Mouse (Mus musculus) yolk sac, embryonic 10.5 days (tissue): ENCODE measurements around the gene Usp16.
"Not testable (repeated sequence)": the region's sequence is repeated elsewhere in the genome, so short reads cannot be mapped to it uniquely, and the experiment has no call there.

Experiments
- DNase-seq: peaks from one replicate; pipeline ENCODE4 v3.0.0-alpha.2; 2017; ENCODE audit warnings: low spot score

Usp16 gene

DNA sequence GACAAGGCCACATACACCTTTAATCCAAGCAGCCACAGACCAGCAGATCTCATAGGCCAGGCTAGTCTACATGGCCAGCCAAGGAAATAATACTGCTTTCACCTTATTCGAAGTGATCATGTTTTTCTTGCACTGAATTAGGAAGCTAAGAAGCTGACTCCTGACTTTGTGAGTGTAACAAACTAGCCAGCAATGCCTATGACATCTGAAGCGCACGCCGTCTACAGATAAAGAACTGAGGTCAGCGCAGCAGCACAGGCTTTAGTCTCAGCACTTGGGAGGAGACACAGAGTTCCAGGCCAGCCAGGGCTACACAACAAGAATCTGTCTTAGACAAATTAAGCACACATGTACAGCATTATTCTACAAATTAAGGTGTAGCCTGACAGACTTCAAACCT, 32.2 kb downstream of the Usp16 start:
- no peak for DNase-seq

DNA sequence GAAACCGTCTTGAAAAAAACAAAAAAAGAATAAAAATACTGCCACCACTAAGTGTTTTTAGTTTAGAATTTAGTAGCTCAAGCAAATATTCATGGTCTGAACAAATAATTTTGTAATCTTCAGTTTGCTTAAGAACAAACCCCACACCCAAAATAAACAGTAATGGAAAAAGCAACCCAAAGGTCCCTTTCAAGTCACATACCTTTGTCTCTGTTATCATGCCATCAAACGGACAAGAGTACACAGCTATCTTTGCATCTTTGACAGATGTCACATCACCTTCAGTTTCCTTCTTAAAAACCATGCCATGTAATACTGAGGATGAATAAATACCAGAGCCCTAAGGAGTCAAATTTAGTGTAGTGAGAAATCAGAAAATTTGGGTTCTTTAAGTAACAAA, 34.1 kb downstream of the Usp16 start:
- no peak for DNase-seq

DNA sequence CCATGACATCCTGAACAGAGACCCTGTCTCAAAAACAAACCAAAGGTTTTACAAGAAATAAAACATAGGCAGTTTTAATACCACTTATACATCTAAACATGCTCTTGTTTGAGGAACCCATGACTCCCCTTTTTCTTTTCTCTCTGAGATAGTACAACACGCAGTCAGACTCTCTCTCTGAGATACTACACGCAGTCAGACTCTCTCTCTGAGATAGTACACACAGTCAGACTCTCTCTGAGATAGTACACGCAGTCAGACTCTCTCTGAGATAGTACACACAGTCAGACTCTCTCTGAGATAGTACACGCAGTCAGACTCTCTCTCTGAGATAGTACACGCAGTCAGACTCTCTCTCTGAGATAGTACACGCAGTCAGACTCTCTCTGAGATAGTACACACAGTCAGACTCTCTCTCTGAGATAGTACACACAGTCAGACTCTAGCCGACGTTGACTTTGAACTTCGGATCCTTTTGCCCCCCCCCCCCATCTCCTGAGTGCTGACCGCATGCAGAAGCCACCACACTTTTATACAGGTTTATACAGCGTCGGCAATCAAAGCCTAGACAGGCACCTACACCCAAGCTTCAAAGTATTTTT, 37.8 kb downstream of the Usp16 start:
- not testable (repeated sequence) for DNase-seq

DNA sequence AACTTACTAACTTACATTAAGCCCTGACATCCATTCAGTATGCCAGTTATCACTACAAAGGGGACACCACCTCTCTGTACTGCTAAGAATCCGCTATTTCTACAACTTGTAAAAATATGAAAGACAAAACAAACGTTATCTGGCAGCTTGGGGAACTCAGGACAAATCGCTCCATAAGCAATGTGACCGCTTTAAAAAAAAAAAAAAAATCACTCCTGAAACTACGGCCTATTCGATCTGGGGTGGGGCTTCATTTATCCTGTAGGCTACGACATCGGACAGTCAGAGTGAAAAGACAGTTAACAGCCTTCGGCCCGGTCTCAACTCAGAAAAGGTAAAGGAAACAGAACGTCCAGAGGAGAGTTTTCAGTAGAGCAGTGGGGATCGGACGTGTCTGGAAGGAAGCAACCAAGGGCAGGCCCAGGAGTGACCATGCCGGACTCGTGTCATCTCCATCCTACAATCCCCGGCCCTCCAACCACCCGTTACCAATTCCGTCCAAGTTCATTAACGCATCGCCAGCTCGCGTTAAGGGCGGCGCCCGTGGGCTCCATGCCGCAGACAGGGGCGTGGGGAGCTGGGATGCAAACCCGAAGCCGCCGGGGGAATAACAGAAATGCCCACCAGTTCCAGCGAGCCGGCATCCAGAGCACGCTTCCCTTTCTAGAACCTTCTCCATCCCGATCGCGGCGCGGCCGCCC, 40.6 kb downstream of the Usp16 start:
- DNase-seq = no peak

DNA sequence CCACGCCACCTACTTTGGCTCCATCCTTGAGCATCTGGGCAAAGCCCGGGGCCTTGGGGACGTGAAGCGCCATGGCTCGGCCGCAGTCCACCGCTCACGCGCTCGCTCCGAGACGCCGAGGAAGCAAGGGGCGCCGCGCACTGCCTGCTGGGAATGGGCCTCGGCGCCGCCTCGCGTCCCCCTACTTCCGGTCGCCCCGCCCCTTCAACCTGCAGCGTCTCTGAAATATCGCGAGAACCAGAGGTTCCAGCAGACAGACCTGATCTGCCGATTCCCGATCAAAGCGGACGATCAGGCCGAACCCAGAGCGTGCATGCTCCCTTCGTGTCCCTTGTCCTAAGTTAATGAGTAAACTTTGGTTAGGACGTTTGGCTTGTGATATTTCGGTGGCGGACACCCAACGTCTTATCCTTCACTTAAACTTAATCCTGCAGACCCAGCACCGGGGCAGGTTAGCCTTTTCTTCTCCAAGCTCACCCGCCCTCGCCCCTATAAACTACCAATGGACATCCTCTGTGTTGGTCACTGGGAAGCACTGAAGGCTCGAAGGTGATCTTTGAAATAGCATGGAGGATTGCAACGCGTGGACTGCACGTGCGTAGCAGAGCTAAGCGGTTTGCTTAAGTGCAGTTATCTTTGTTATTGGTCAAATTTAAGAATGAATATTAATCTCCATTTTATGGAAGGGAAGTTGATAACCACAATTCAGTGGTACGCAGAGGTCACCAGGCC, 41.4 kb downstream of the Usp16 start, which contains the start of gene Cct8:
Cct8 (minus strand) TSS at position 158 of the 732 bp plus-strand sequence.
- DNase-seq = peak; percentile 96

DNA sequence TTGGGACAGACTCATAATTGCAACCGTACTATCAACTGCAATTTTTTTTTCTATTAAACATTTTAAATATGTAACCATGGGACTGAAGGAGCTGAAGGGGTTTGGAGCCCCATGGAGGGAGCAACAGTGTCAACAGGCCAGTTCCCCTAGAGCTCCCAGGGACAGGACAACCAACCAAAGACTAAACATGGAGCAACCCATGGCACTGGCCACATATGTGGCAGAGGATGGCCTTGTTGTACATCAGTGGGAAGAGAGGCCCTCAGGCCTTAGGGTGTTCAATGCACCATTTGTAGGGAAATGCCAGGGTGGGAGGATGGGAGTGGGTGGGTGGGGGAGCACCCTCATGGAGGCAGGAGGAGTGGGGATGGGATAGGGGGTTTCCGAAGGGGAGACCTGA, 42.2 kb downstream of the Usp16 start:
- DNase-seq = no peak

DNA sequence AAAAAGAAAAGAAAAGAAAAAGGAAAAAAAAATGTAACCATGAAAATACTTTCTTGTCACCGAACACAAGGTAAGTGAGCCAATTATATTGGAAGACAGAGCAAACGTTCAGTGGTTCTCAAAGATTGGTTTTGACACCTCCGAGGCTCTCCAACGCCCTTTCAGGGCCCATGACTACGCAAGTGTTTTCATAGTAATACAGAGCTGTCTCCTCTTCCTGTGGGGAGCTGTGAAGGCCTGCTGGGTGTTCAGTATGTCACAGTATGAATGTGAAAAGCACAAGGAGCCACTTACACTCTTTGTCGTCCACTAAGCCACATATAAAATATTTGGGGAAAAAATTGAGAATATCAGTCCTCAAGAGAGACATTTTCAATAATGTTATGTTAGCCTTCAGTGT, 42.7 kb downstream of the Usp16 start:
- no peak for DNase-seq

DNA sequence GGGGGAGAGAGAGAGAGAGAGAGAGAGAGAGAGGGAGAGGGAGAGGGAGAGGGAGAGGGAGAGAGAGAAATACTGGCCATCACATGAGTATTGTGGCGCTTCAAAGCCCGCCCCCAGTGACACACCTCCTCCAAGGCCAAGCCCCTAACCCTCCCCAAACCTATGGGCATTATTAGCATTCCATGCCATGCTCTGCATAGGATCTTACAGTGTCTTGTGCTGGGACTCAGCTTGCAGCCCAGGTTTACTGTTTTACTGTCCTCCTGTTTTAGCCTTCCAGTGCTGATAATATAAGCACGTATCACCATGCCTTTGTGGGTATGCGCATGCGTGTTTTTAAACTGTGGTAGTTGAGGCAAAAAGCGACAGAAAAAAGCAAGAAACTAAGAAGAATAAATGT, 45.1 kb downstream of the Usp16 start:
- no peak for DNase-seq

DNA sequence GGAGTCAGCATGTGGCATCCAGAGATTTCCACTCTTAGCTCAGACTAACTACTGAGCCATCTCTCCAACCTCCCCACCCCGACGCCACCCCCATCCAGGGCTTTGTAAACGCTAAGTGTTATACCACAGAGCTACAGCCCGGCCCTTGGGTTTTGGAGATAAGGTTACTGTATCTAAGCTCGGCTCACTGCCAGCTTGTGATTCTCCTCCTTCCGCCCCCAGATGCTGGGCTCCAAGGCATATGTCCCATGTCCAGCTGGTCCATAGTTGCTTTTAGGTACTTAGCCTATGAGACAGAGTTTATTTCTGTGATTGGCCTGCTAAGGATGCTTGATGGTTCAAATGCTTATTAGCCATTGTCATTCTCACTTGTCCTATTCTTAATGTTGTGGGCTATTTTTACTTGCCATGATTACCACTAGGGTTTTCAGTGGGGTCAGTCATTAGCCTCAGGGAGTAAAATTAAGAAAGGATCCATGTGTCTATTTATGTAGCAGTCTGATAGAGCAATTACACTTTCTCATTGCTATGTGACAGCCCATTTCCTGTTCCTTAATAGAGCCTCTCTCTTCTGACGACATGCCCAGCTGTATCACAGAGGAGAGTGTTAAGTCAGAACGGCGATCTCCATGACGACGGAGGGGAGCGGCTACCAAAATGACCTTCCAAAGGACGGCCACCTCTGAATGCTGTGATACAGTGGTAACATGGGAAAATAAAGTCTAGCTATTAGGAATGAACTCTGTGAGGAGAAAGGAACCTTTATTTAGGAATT, 47.0 kb downstream of the Usp16 start:
- no peak for DNase-seq

DNA sequence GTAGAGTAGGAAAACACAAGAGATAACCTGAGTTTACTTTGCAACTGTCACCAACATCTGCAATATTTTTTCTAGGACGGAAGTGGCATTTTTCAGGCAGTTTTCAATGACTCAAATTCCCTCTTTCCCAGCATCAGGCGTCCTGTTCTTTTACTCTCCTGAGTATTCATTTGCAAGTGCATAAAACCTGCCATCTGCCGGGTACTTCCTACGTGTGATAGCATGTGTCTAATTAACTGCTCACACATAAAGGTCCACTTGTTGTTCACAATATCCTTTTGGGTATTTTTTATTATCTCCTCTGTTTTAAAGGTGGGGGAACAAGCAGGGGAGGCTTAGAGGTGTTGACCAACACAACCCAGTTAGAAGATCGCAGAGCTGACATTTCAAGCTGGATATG, 57.2 kb downstream of the Usp16 start:
- no peak for DNase-seq

- no peak for DNase-seq
Measured at GRCm38 (mm10) chr16:87512331-87512730, 57.8 kb downstream of the Usp16 start.

DNA sequence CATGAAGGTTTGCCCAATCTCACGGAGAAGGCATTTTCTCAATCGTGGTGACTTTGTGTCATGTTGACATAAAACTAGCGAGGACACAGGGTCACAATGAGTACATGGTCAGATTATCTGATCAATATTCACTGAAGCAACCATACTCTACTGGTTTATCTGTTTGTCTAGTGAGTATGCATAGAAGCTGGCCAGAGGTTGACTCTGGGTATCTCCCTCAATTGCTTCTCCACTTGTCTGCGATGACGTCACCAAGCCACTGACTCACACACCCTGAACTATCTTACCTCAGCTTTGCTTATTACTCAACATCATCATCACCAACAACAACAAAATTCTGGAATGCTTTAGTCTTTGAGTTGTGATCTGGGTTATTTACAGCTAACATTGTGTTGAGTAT, 69.7 kb downstream of the Usp16 start:
- no peak for DNase-seq

DNA sequence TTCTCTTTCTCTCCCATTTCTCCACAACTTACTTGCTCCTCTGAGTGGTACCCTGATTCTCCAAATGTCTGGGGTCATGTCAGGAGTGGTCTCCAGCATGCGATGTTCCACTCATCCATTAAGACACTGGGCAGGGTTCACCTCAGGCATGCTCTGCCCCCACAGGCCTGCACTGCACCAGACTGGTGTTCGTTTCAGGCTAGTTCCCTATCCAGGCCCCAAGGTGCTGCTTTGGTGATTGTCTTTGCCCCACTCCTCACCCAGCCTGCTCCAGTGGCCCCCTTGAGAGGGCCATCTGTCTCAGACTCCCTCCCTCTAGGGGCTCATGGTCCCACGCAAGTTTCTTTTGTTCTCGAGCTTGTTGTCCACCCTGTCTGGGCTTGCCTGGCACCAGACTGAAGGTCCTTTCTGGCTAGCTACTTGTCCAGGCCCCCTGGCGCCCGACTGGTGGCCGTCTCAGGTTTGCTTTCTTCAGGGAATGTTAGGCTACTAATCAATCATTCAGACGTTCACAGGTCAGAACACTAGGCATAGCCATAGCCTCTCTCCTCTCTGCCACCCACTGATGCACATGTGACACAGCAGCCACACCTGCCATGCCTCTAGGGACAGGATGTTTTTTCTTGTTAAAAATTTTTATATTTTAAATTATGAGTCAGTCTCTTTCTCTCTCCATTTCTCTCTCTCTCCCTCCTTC, 73.2 kb downstream of the Usp16 start:
- DNase-seq = no peak

DNA sequence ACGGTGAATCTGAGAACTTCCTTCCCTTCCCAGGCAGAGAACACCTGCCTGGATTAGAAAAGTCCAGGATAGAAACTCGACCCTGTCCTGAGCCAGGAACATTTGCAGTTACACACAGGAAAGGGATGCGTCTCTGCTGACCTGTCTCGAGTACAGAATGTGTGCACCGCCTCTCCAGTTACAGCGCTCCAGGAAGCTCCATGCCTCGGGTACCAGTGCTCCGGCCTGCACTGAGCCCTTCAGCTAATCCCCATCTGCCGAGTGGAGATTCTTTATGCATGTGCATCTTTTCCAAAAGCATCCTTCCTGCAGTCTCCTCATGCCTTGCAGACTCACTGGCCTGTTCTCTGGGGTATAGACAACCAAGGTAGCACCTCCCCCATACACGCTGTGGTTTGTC, 74.3 kb downstream of the Usp16 start:
- DNase-seq = no peak
